Comparison of ENCODE assay signal across 9 mouse cellular contexts in genomic region chr5:113365921-113366320, GRCm38 (mm10). TPM values are rescaled to one million over a fixed set of nuclear protein-coding genes. Genes with fewer than 3 reads are reported as not detected.
DNase-seq lines count a peak whose midpoint lies in the region; ATAC-seq and TF ChIP-seq lines count a peak whose summit lies in the region.
"Had no signal": no experiment of that assay in that cellular context is flagged by ENCODE, and none has a peak within 500 bp of the region (broad histone marks: within the 10 kb centered on the region; RNA-seq: fewer than 3 reads in every experiment).

No protein-coding gene starts in this region.

- peak; percentile 30 to 35 for DNase-seq in CD8-positive naive resting alpha-beta T cell, adult 2 months (ENCODE audit: low read depth in 2 of 2, low spot score in 2 of 2)
- DNase-seq in adrenal gland, postnatal 25 days: peak; percentile 63
- peak; percentile 79 for DNase-seq in embryonic facial prominence, embryonic 10.5 days (ENCODE audit: low spot score)
- peak; percentile 70 for DNase-seq in heart, adult 8-10 months (ENCODE audit: low spot score)
- DNase-seq in large intestine, adult 2 months (ENCODE audit: low read depth, low spot score): peak; percentile 39
- DNase-seq in lung, embryonic 14.5 days: peak; percentile 91
- peak; percentile 69 for DNase-seq in ovary, postnatal 14 days (ENCODE audit: low spot score)
- peak; percentile 58 for DNase-seq in thymus, postnatal 4 days

- TF ChIP-seq CTCF in lung, embryonic 14.5 days (IDR thresholded peaks at IDR 0.05; ENCODE audit: low read depth): peak; percentile 99

- no peaks in the 10 kb centered on the region for H3K36me3 ChIP-seq in embryonic facial prominence, embryonic 10.5 days (replicated peaks)
- no peaks in the 10 kb centered on the region for H3K36me3 ChIP-seq in lung, embryonic 14.5 days (ENCODE audit: insufficient read depth)

- H3K9me3 ChIP-seq in embryonic facial prominence, embryonic 10.5 days: no peaks in the 10 kb centered on the region
- H3K9me3 ChIP-seq in lung, embryonic 14.5 days (ENCODE audit: low read depth, low read length): no peaks in the 10 kb centered on the region

- peak overlapping the region; percentile 35; the same call in 1 of the 2 replicates for H3K4me3 ChIP-seq in embryonic facial prominence, embryonic 10.5 days
- no peak overlapping the region for H3K4me3 ChIP-seq in lung, embryonic 14.5 days (ENCODE audit: low read depth, low read length)

- WGBS in embryonic facial prominence, embryonic 10.5 days: 5% methylated on average over 20 of the region's 20 CpGs
- WGBS in large intestine, adult 2 months: 3% methylated on average over 20 of the region's 20 CpGs
- 3% methylated on average over 20 of the region's 20 CpGs for WGBS in lung, embryonic 14.5 days

- no peaks in the 10 kb centered on the region; the same call in 1 of the 2 replicates for H3K4me1 ChIP-seq in embryonic facial prominence, embryonic 10.5 days
- H3K4me1 ChIP-seq in lung, embryonic 14.5 days (ENCODE audit: insufficient read depth): no peaks in the 10 kb centered on the region

- ATAC-seq in lung, embryonic 14.5 days (ENCODE audit: insufficient read depth): peak; percentile 38; the same call in 1 of the 2 replicates

- no peak overlapping the region for H3K9ac ChIP-seq in lung, embryonic 14.5 days

- no peak overlapping the region for H3K27ac ChIP-seq in embryonic facial prominence, embryonic 10.5 days (replicated peaks)
- no peak overlapping the region for H3K27ac ChIP-seq in lung, embryonic 14.5 days (ENCODE audit: low read depth)

- no peak overlapping the region for H3K4me2 ChIP-seq in lung, embryonic 14.5 days

- H3K27me3 ChIP-seq in embryonic facial prominence, embryonic 10.5 days (replicated peaks; ENCODE audit: low read depth, poor library complexity, severe bottlenecking): peaks cover 29% of the 10 kb centered on the region
- H3K27me3 ChIP-seq in lung, embryonic 14.5 days (ENCODE audit: insufficient read depth, low read length): no peaks in the 10 kb centered on the region

RNA-seq across cellular contexts. Expression of gene Aym1, which starts 8.8 kb away (rescaled TPM):
- total RNA-seq in adrenal gland, postnatal 25 days (2021): not detected in 2 replicates
- polyA plus RNA-seq in embryonic facial prominence, embryonic 10.5 days (2016; fragmentation: Nextera tagmentation; extraction: Ambion mirVana): not detected in 2 replicates
- total RNA-seq in heart, adult 8-10 months (2022): not detected
- polyA plus RNA-seq in large intestine, adult 2 months (2012; rRNA removed): not detected in 2 replicates
- polyA plus RNA-seq in lung, embryonic 14.5 days (2014; fragmentation: Nextera tagmentation; extraction: Ambion mirVana): not detected in 2 replicates
- polyA plus RNA-seq: heart, embryonic 16.5 days had no signal

RNA-seq across cellular contexts. Expression of gene Sgsm1, which starts 55.3 kb away (rescaled TPM):
- total RNA-seq in adrenal gland, postnatal 25 days (2021): 7.8 and 14.5 TPM in 2 replicates
- 15.1 and 18.0 TPM in 2 replicates for polyA plus RNA-seq in embryonic facial prominence, embryonic 10.5 days (2016; fragmentation: Nextera tagmentation; extraction: Ambion mirVana)
- total RNA-seq in heart, adult 8-10 months (2022): under 1 TPM; 0.37 to 0.84 (median 0.58) TPM
- 7.1 and 7.5 TPM in 2 replicates for polyA plus RNA-seq in large intestine, adult 2 months (2012; rRNA removed)
- 3.8 and 5.2 TPM in 2 replicates for polyA plus RNA-seq in lung, embryonic 14.5 days (2014; fragmentation: Nextera tagmentation; extraction: Ambion mirVana)

Comparison
In these comparisons a context has a peak if more than half of its experiments do, and no peak if none do; other contexts are left out.
1. DNase-seq: peak in every context shown above with its lines; median percentile 91 in lung, embryonic 14.5 days; 79 in embryonic facial prominence, embryonic 10.5 days; 70 in heart, adult 8-10 months; 69 in ovary, postnatal 14 days; 63 in adrenal gland, postnatal 25 days; 58 in thymus, postnatal 4 days; 39 in large intestine, adult 2 months; 32 in CD8-positive naive resting alpha-beta T cell, adult 2 months.